Mouse (Mus musculus): ENCODE results near the gene Cyp27b1. TPM values are rescaled to one million over a fixed set of nuclear protein-coding genes. Genes with fewer than 3 reads are reported as not detected.
A peak's percentile ranks its signal among the peaks of the same experiment; 100 is the strongest.
"Not testable (repeated sequence)": the region's sequence is repeated elsewhere in the genome, so short reads cannot be mapped to it uniquely, and the experiment has no call there.

Gene Cyp27b1
- polyA plus RNA-seq, 1 experiment from 2014 or later: 0.09 TPM

GRCm38 (mm10) chr10:127058161-127058560 is 10.1 kb downstream of the Cyp27b1 start:
- WGBS: 1% methylated on average over 9 of the region's 9 CpGs
- ATAC-seq: peak; percentile 21; the same call in 1 of the 2 replicates
- H3K27ac ChIP-seq (ENCODE audit: low read depth, low read length): no peak overlapping the region
- H3K4me1 ChIP-seq (ENCODE audit: control insufficient read depth, insufficient read depth, low read length): peaks cover 20% of the 10 kb centered on the region
- peak overlapping the region; percentile 89 for H3K4me3 ChIP-seq (ENCODE audit: low read depth, low read length)
- H3K36me3 ChIP-seq (ENCODE audit: control insufficient read depth, insufficient read depth, low read length): peaks cover 43% of the 10 kb centered on the region
- H3K9ac ChIP-seq (ENCODE audit: low read length): peak overlapping the region; percentile 97
- peak; percentile 85 for DNase-seq (ENCODE audit: low spot score)
- no peaks in the 10 kb centered on the region for H3K27me3 ChIP-seq (replicated peaks; ENCODE audit: control insufficient read depth, insufficient read depth, low read length)
- H3K4me2 ChIP-seq (ENCODE audit: low read length): peak overlapping the region; percentile 87
- H3K9me3 ChIP-seq (replicated peaks; ENCODE audit: control insufficient read depth, low read length): no peaks in the 10 kb centered on the region

GRCm38 (mm10) chr10:127058708-127059107 is 10.7 kb downstream of the Cyp27b1 start:
- Histone ChIP-seq H3K27ac (ENCODE audit: low read depth, low read length) (0 out of 2 replicates have a peak overlapping the region, but pooled peaks have one; percentile 95), H3K4me1 (ENCODE audit: control insufficient read depth, insufficient read depth, low read length) (peaks cover 20% of the 10 kb centered on the region), H3K9me3 (replicated peaks; ENCODE audit: control insufficient read depth, low read length) (no peaks in the 10 kb centered on the region), H3K9ac (ENCODE audit: low read length) (peak overlapping the region; percentile 97), H3K27me3 (replicated peaks; ENCODE audit: control insufficient read depth, insufficient read depth, low read length) (no peaks in the 10 kb centered on the region), H3K4me3 (ENCODE audit: low read depth, low read length) (peak overlapping the region; percentile 89), H3K4me2 (ENCODE audit: low read length) (peak overlapping the region; percentile 87), H3K36me3 (ENCODE audit: control insufficient read depth, insufficient read depth, low read length) (peaks cover 40% of the 10 kb centered on the region)
- no peak for DNase-seq (ENCODE audit: low spot score)
- WGBS: 6% methylated on average over 8 of the region's 8 CpGs
- no peak for ATAC-seq

GRCm38 (mm10) chr10:127059174-127059967 is 11.3 kb downstream of the Cyp27b1 start:
- Histone ChIP-seq H3K9ac (ENCODE audit: low read length) (peak overlapping the region; percentile 97), H3K4me2 (ENCODE audit: low read length) (peak overlapping the region; percentile 87), H3K27me3 (replicated peaks; ENCODE audit: control insufficient read depth, insufficient read depth, low read length) (no peaks in the 10 kb centered on the region), H3K36me3 (ENCODE audit: control insufficient read depth, insufficient read depth, low read length) (peaks cover 33% of the 10 kb centered on the region), H3K4me3 (ENCODE audit: low read depth, low read length) (peak overlapping the region; percentile 89), H3K27ac (ENCODE audit: low read depth, low read length) (peak overlapping the region; percentile 95), H3K9me3 (replicated peaks; ENCODE audit: control insufficient read depth, low read length) (no peaks in the 10 kb centered on the region), H3K4me1 (ENCODE audit: control insufficient read depth, insufficient read depth, low read length) (peaks cover 20% of the 10 kb centered on the region)
- DNase-seq (ENCODE audit: low spot score): peak; percentile 60
- under 1% methylated on average over 58 of the region's 92 CpGs for WGBS
- ATAC-seq: peak; percentile 8; the same call in 1 of the 2 replicates

- peak; percentile 53 for ATAC-seq
- peak; percentile 93 for DNase-seq (ENCODE audit: low spot score)
- Histone ChIP-seq H3K9ac (ENCODE audit: low read length) (peak within 1 kb of the TSS; percentile 97), H3K36me3 (ENCODE audit: control insufficient read depth, insufficient read depth, low read length) (peaks cover 33% of the 10 kb centered on the region), H3K4me2 (ENCODE audit: low read length) (peak within 1 kb of the TSS; percentile 87), H3K4me1 (ENCODE audit: control insufficient read depth, insufficient read depth, low read length) (peaks cover 26% of the 10 kb centered on the region), H3K27ac (ENCODE audit: low read depth, low read length) (peak within 1 kb of the TSS; percentile 95), H3K4me3 (ENCODE audit: low read depth, low read length) (peak within 1 kb of the TSS; percentile 89), H3K27me3 (replicated peaks; ENCODE audit: control insufficient read depth, insufficient read depth, low read length) (no peaks in the 10 kb centered on the region), H3K9me3 (replicated peaks; ENCODE audit: control insufficient read depth, low read length) (no peaks in the 10 kb centered on the region)
- under 1% methylated on average over 42 of the region's 72 CpGs for WGBS
Measured at GRCm38 (mm10) chr10:127059968-127060916, 12.2 kb downstream of the Cyp27b1 start, which contains the start of gene March9. March9 (minus strand) TSS chr10:127060184.

GRCm38 (mm10) chr10:127061085-127061484 is 13.0 kb downstream of the Cyp27b1 start:
- peak overlapping the region; percentile 95 for H3K27ac ChIP-seq (ENCODE audit: low read depth, low read length)
- no peaks in the 10 kb centered on the region for H3K9me3 ChIP-seq (replicated peaks; ENCODE audit: control insufficient read depth, low read length)
- H3K4me3 ChIP-seq (ENCODE audit: low read depth, low read length): peak overlapping the region; percentile 89
- WGBS: 10% methylated on average over 5 of the region's 5 CpGs
- peaks cover 33% of the 10 kb centered on the region for H3K36me3 ChIP-seq (ENCODE audit: control insufficient read depth, insufficient read depth, low read length)
- H3K9ac ChIP-seq (ENCODE audit: low read length): peak overlapping the region; percentile 97
- peak; percentile 49 for DNase-seq (ENCODE audit: low spot score)
- H3K4me2 ChIP-seq (ENCODE audit: low read length): peak overlapping the region; percentile 87
- no peak for ATAC-seq
- H3K27me3 ChIP-seq (replicated peaks; ENCODE audit: control insufficient read depth, insufficient read depth, low read length): no peaks in the 10 kb centered on the region
- peaks cover 26% of the 10 kb centered on the region for H3K4me1 ChIP-seq (ENCODE audit: control insufficient read depth, insufficient read depth, low read length)

GRCm38 (mm10) chr10:127061513-127061912 is 13.5 kb downstream of the Cyp27b1 start:
- H3K27me3 ChIP-seq (replicated peaks; ENCODE audit: control insufficient read depth, insufficient read depth, low read length): no peaks in the 10 kb centered on the region
- H3K36me3 ChIP-seq (ENCODE audit: control insufficient read depth, insufficient read depth, low read length): peaks cover 33% of the 10 kb centered on the region
- peaks cover 26% of the 10 kb centered on the region for H3K4me1 ChIP-seq (ENCODE audit: control insufficient read depth, insufficient read depth, low read length)
- 71% methylated on average over 2 of the region's 2 CpGs for WGBS
- peak overlapping the region; percentile 95 for H3K27ac ChIP-seq (ENCODE audit: low read depth, low read length)
- H3K9ac ChIP-seq (ENCODE audit: low read length): peak overlapping the region; percentile 97; the same call in 1 of the 2 replicates
- H3K4me2 ChIP-seq (ENCODE audit: low read length): peak overlapping the region; percentile 87
- H3K4me3 ChIP-seq (ENCODE audit: low read depth, low read length): 0 out of 2 replicates have a peak overlapping the region, but pooled peaks have one; percentile 89
- H3K9me3 ChIP-seq (replicated peaks; ENCODE audit: control insufficient read depth, low read length): no peaks in the 10 kb centered on the region
- no peak for DNase-seq (ENCODE audit: low spot score)
- no peak for ATAC-seq

- H3K4me3 ChIP-seq (ENCODE audit: low read depth, low read length); ATAC-seq: not testable (repeated sequence)
Measured at GRCm38 (mm10) chr10:127062101-127062500, 14.1 kb downstream of the Cyp27b1 start.

GRCm38 (mm10) chr10:127062503-127062902 is 14.5 kb downstream of the Cyp27b1 start:
- peaks cover 33% of the 10 kb centered on the region for H3K36me3 ChIP-seq (ENCODE audit: control insufficient read depth, insufficient read depth, low read length)
- H3K9me3 ChIP-seq (replicated peaks; ENCODE audit: control insufficient read depth, low read length): no peaks in the 10 kb centered on the region
- H3K4me1 ChIP-seq (ENCODE audit: control insufficient read depth, insufficient read depth, low read length): peaks cover 26% of the 10 kb centered on the region
- no peak overlapping the region for H3K4me3 ChIP-seq (ENCODE audit: low read depth, low read length)
- H3K27ac ChIP-seq (ENCODE audit: low read depth, low read length): peak overlapping the region; percentile 79; the same call in 1 of the 2 replicates
- ATAC-seq (no peak), DNase-seq (ENCODE audit: low spot score) (no peak)
- H3K9ac ChIP-seq (ENCODE audit: low read length): no peak overlapping the region
- H3K4me2 ChIP-seq (ENCODE audit: low read length): peak overlapping the region; percentile 51
- WGBS: 78% methylated on average over 5 of the region's 5 CpGs
- H3K27me3 ChIP-seq (replicated peaks; ENCODE audit: control insufficient read depth, insufficient read depth, low read length): no peaks in the 10 kb centered on the region

More at GRCm38 (mm10) chr10:127062101-127062500, 14.1 kb downstream of the Cyp27b1 start:
- not testable (repeated sequence) for H3K9me3 ChIP-seq (replicated peaks; ENCODE audit: control insufficient read depth, low read length); H3K27me3 ChIP-seq (replicated peaks; ENCODE audit: control insufficient read depth, insufficient read depth, low read length); DNase-seq (ENCODE audit: low spot score); H3K27ac ChIP-seq (ENCODE audit: low read depth, low read length); H3K9ac ChIP-seq (ENCODE audit: low read length); H3K4me2 ChIP-seq (ENCODE audit: low read length)
- 85% methylated on average over 4 of the region's 4 CpGs for WGBS
- Histone ChIP-seq H3K4me1 (ENCODE audit: control insufficient read depth, insufficient read depth, low read length) (peaks cover 26% of the 10 kb centered on the region), H3K36me3 (ENCODE audit: control insufficient read depth, insufficient read depth, low read length) (peaks cover 33% of the 10 kb centered on the region)
